Mouse (Mus musculus) MEL (cell line): Measurements from ENCODE around the gene Iqschfp. TPM values are rescaled to one million over a fixed set of nuclear protein-coding genes. Genes with fewer than 3 reads are reported as not detected.

ENCODE experiments used
- DNase-seq: peaks from one replicate; pipeline ENCODE4 v3.0.0; 2011; ENCODE audit warnings: low read depth, low spot score
- H3K27ac ChIP-seq: 2 replicates; pipeline ENCODE4 v1.5.1; 2012; ENCODE audit warnings: low read depth, mild to moderate bottlenecking, control low read depth, low read length, moderate library complexity; ENCODE audit not compliant: control insufficient read depth
- H3K27me3 ChIP-seq, 2 experiments: fragments of 150-350 bp in 1 of 2; sonication (generic) in 1 of 2; 2 replicates each; pipeline ENCODE4 v1.6.1; 2012; ENCODE audit warnings: low read length in 2 of 2, mild to moderate bottlenecking in 2 of 2, improper control_type of control experiment in 1 of 2, moderate library complexity in 1 of 2; ENCODE audit not compliant: insufficient read depth in 2 of 2, control insufficient read depth in 1 of 2
- H3K36me3 ChIP-seq, 2 experiments: 2 replicates each; pipeline ENCODE4 v1.6.1; 2012 to 2014; ENCODE audit warnings: low read length in 2 of 2, improper control_type of control experiment in 1 of 2, inconsistent platforms in 1 of 2, mild to moderate bottlenecking in 1 of 2; ENCODE audit not compliant: insufficient read depth in 2 of 2, control insufficient read depth in 1 of 2
- H3K4me1 ChIP-seq, 2 experiments: fragments of 150-350 bp in 1 of 2; sonication (generic) in 1 of 2; 2 replicates each; pipeline ENCODE4 v1.6.1; 2012; ENCODE audit warnings: low read length in 2 of 2, improper control_type of control experiment in 1 of 2, mild to moderate bottlenecking in 1 of 2; ENCODE audit not compliant: insufficient read depth in 2 of 2, control insufficient read depth in 1 of 2
- H3K4me3 ChIP-seq, 2 experiments: fragments of 150-350 bp in 1 of 2; sonication (generic) in 1 of 2; 2 replicates each; pipeline ENCODE4 v1.5.1; 2012; ENCODE audit warnings: low read depth in 2 of 2, low read length in 2 of 2, mild to moderate bottlenecking in 2 of 2, moderate library complexity in 2 of 2, control low read depth in 1 of 2, improper control_type of control experiment in 1 of 2; ENCODE audit not compliant: control insufficient read depth in 1 of 2, insufficient read depth in 1 of 2
- H3K79me2 ChIP-seq: 2 replicates; pipeline ENCODE4 v1.6.1; 2012; ENCODE audit warnings: mild to moderate bottlenecking, low read length, moderate library complexity; ENCODE audit not compliant: control insufficient read depth, poor library complexity, insufficient read depth
- H3K9ac ChIP-seq: 2 replicates; pipeline ENCODE4 v1.6.1; 2012; ENCODE audit warnings: low read depth, mild to moderate bottlenecking, control low read depth, low read length, moderate library complexity; ENCODE audit not compliant: control insufficient read depth, poor library complexity, severe bottlenecking
- H3K9me3 ChIP-seq: fragments of 150-350 bp; sonication (generic); replicated peaks from 2 replicates; pipeline ENCODE4 v1.6.1; 2012; ENCODE audit warnings: mild to moderate bottlenecking, low read length, improper control_type of control experiment, moderate library complexity; ENCODE audit not compliant: insufficient read depth
- BHLHE40 ChIP-seq: IDR thresholded peaks from 2 replicates; pipeline ENCODE4 v1.6.1; 2012; ENCODE audit warnings: low read depth, mild to moderate bottlenecking, inconsistent platforms, low read length, improper control_type of control experiment, borderline replicate concordance
- CHD1 ChIP-seq: IDR thresholded peaks from 2 replicates; pipeline ENCODE4 v1.6.1; 2012; ENCODE audit warnings: low read depth, mild to moderate bottlenecking, inconsistent platforms, low read length, improper control_type of control experiment
- CHD2 ChIP-seq: IDR thresholded peaks from 2 replicates; pipeline ENCODE4 v1.6.1; 2011; ENCODE audit warnings: low read length, improper control_type of control experiment
- EP300 ChIP-seq, 2 experiments: IDR thresholded peaks; 2 replicates each; pipeline ENCODE4 v1.6.1; 2011; ENCODE audit warnings: improper control_type of control experiment in 2 of 2, low read length in 2 of 2, low read depth in 1 of 2, mild to moderate bottlenecking in 1 of 2
- GABPA ChIP-seq: IDR thresholded peaks from 2 replicates; pipeline ENCODE4 v1.6.1; 2012; ENCODE audit warnings: low read depth, mild to moderate bottlenecking, inconsistent platforms, low read length, improper control_type of control experiment, moderate library complexity
- HCFC1 ChIP-seq: IDR thresholded peaks from 2 replicates; pipeline ENCODE4 v1.6.1; 2012; ENCODE audit warnings: low read depth, mild to moderate bottlenecking, inconsistent platforms, low read length, improper control_type of control experiment, moderate library complexity
- JUND ChIP-seq: IDR thresholded peaks from 2 replicates; pipeline ENCODE4 v1.6.1; 2011; ENCODE audit warnings: low read depth, mild to moderate bottlenecking, improper control_type of control experiment, low read length
- MAX ChIP-seq: IDR thresholded peaks from 2 replicates; pipeline ENCODE4 v1.6.1; 2011; ENCODE audit warnings: low read length, improper control_type of control experiment
- MAZ ChIP-seq: IDR thresholded peaks from 2 replicates; pipeline ENCODE4 v1.6.1; 2012; ENCODE audit warnings: low read depth, mild to moderate bottlenecking, inconsistent platforms, low read length, improper control_type of control experiment
- MEF2A ChIP-seq: IDR thresholded peaks from 2 replicates; pipeline ENCODE4 v1.6.1; 2014; ENCODE audit warnings: low read depth, mild to moderate bottlenecking, inconsistent platforms, low read length, improper control_type of control experiment; ENCODE audit not compliant: poor library complexity, insufficient replicate concordance, severe bottlenecking; ENCODE audit errors: extremely low read depth
- MXI1 ChIP-seq: IDR thresholded peaks from 2 replicates; pipeline ENCODE4 v1.6.1; 2011; ENCODE audit warnings: mild to moderate bottlenecking, low read depth, low read length, improper control_type of control experiment
- NELFE ChIP-seq: IDR thresholded peaks from 2 replicates; pipeline ENCODE4 v1.6.1; 2011; ENCODE audit warnings: low read depth, low read length, improper control_type of control experiment
- POLR2A ChIP-seq, 2 experiments: IDR thresholded peaks; 2 replicates each; pipeline ENCODE4 v1.6.1; 2011 to 2012; ENCODE audit warnings: low read length in 2 of 2, mild to moderate bottlenecking in 2 of 2, control low read depth in 1 of 2, improper control_type of control experiment in 1 of 2, low read depth in 1 of 2, moderate library complexity in 1 of 2; ENCODE audit not compliant: control insufficient read depth in 1 of 2, insufficient read depth in 1 of 2, poor library complexity in 1 of 2
- RAD21 ChIP-seq: IDR thresholded peaks from 2 replicates; pipeline ENCODE4 v1.6.1; 2011; ENCODE audit warnings: mild to moderate bottlenecking, low read depth, low read length, improper control_type of control experiment
- TBP ChIP-seq: IDR thresholded peaks from 2 replicates; pipeline ENCODE4 v1.8.0; 2011; ENCODE audit warnings: low read depth, low read length, improper control_type of control experiment
- UBTF ChIP-seq: IDR thresholded peaks from 2 replicates; pipeline ENCODE4 v1.6.1; 2012; ENCODE audit warnings: low read depth, mild to moderate bottlenecking, inconsistent platforms, low read length, improper control_type of control experiment, moderate library complexity, borderline replicate concordance; ENCODE audit not compliant: insufficient read depth
- USF1 ChIP-seq: IDR thresholded peaks from 2 replicates; pipeline ENCODE4 v1.6.1; 2014; ENCODE audit warnings: low read depth, mild to moderate bottlenecking, inconsistent platforms, low read length, improper control_type of control experiment, moderate library complexity
- USF2 ChIP-seq, 2 experiments: IDR thresholded peaks; 2 replicates each; pipeline ENCODE4 v1.6.1; 2011 to 2012; ENCODE audit warnings: improper control_type of control experiment in 2 of 2, low read length in 2 of 2, borderline replicate concordance in 1 of 2, inconsistent platforms in 1 of 2, low read depth in 1 of 2, mild to moderate bottlenecking in 1 of 2; ENCODE audit not compliant: insufficient read depth in 1 of 2
- ZNF384 ChIP-seq: IDR thresholded peaks from 2 replicates; pipeline ENCODE4 v1.6.1; 2012; ENCODE audit warnings: low read depth, mild to moderate bottlenecking, inconsistent platforms, low read length, improper control_type of control experiment
- polyA plus RNA-seq, 2 experiments: library from polyadenylated mRNA; stranded (reverse) in 1 of 2; unstranded in 1 of 2; fragments of >175 nt in 1 of 2; fragments of >200 nt in 1 of 2; gene quantifications; 2 replicates each; pipeline versions ENCODE4 v1.2.1 to v1.2.4; 2012; ENCODE audit warnings: low replicate concordance in 2 of 2, low read depth in 1 of 2; ENCODE audit not compliant: insufficient read length in 2 of 2, insufficient read depth in 1 of 2, missing spikeins in 1 of 2
- total RNA-seq: library from RNA; depleted of rRNA; stranded (reverse); fragments of 300-350 nt; gene quantifications from 2 replicates; pipeline ENCODE4 v1.2.3, GENCODE M21; 2012

The Iqschfp gene
- total and polyA plus RNA-seq, 3 experiments, result not detected

- Histone ChIP-seq H3K9me3 (no peaks in the 10 kb centered on the region), H3K27me3 (no peaks in the 10 kb centered on the region), H3K9ac (no peak overlapping the region), H3K4me3 (no peak overlapping the region), H3K79me2 (no peaks in the 10 kb centered on the region), H3K27ac (no peak overlapping the region), H3K4me1 (no peaks in the 10 kb centered on the region), H3K36me3 (no peaks in the 10 kb centered on the region)
- TF ChIP-seq MAZ (no peak), ZNF384 (no peak), MAX (no peak), HCFC1 (no peak), NELFE (no peak)
- DNase-seq, result no peak
Measured at GRCm38 (mm10) chr3:68527182-68527581, 635.1 kb downstream of the Iqschfp start.

- no peak for DNase-seq
- H3K9ac ChIP-seq, result no peak overlapping the region
- H3K36me3 ChIP-seq, result no peaks in the 10 kb centered on the region
- H3K4me3 ChIP-seq, result no peak overlapping the region
- no peaks in the 10 kb centered on the region for H3K9me3 ChIP-seq
- no peaks in the 10 kb centered on the region for H3K27me3 ChIP-seq
- no peaks in the 10 kb centered on the region for H3K4me1 ChIP-seq
- H3K27ac ChIP-seq, result no peak overlapping the region
- no peak for TF ChIP-seq EP300 (IDR thresholded peaks at IDR 0.05; ENCODE audit: low read depth in 1 of 2, low read length in 2 of 2)
- TF ChIP-seq MEF2A, result no peak
- TF ChIP-seq USF2 (IDR thresholded peaks at IDR 0.05; ENCODE audit: borderline replicate concordance in 1 of 2, insufficient read depth in 1 of 2, low read depth in 1 of 2, low read length in 2 of 2), result no peak
- no peak for TF ChIP-seq NELFE
- no peak for TF ChIP-seq JUND
- no peak for TF ChIP-seq MXI1
- no peak for TF ChIP-seq CHD1
- no peak for TF ChIP-seq CHD2
- TF ChIP-seq POLR2A (IDR thresholded peaks at IDR 0.05; ENCODE audit: control insufficient read depth in 1 of 2, insufficient read depth in 1 of 2, low read depth in 1 of 2, low read length in 2 of 2, poor library complexity in 1 of 2), result no peak
- TF ChIP-seq ZNF384, result no peak
- no peaks in the 10 kb centered on the region for H3K79me2 ChIP-seq
Measured at GRCm38 (mm10) chr3:68531908-68532307, 639.9 kb downstream of the Iqschfp start.

- Histone ChIP-seq H3K9me3 (no peaks in the 10 kb centered on the region), H3K4me1 (no peaks in the 10 kb centered on the region), H3K79me2 (no peaks in the 10 kb centered on the region), H3K27ac (no peak overlapping the region), H3K36me3 (no peaks in the 10 kb centered on the region), H3K9ac (no peak overlapping the region), H3K4me3 (no peak overlapping the region), H3K27me3 (no peaks in the 10 kb centered on the region)
- no peak for DNase-seq
- TF ChIP-seq USF1 (no peak), RAD21 (no peak), NELFE (no peak), JUND (no peak), GABPA (no peak), MXI1 (no peak), MAX (no peak), TBP (no peak), BHLHE40 (no peak), UBTF (no peak)
Measured at GRCm38 (mm10) chr3:68534571-68535051, 642.6 kb downstream of the Iqschfp start.
